Mouse (Mus musculus) pancreas, adult 10 weeks (tissue): ENCODE measurements around the gene Ptch1. TPM values are rescaled to one million over a fixed set of nuclear protein-coding genes. Genes with fewer than 3 reads are reported as not detected.

Experiments used
- polyA plus RNA-seq: library from polyadenylated mRNA; stranded (reverse); fragments of 350-450 nt; fragmentation: Illumina TruSeq; extraction: RNeasy Lipid Tissue Mini Kit (QIAGEN cat#74804); gene quantifications from one replicate; pipeline ENCODE4 v1.2.3, GENCODE M21; 2015; ENCODE audit warnings: low read depth, low replicate concordance; ENCODE audit not compliant: insufficient read depth

Gene Ptch1
- 3.6 TPM for polyA plus RNA-seq

GRCm38 (mm10) chr13:63573256-63573835 is at the start of gene Ptch1:
Ptch1 (minus strand) TSS chr13:63573598.

GRCm38 (mm10) chr13:63496646-63497582 is 76.5 kb downstream of the Ptch1 start, which contains the start of gene Fancc:
Fancc (minus strand) TSS chr13:63497278.

Other genes starting within 250 kb of the Ptch1 start
- gene Fancc, start 76.3 kb downstream of the Ptch1 start, polyA plus RNA-seq, result 2.5 TPM
- 4.8 TPM for gene Ercc6l2, start 241.6 kb upstream of the Ptch1 start, polyA plus RNA-seq